In the genomic region with DNA sequence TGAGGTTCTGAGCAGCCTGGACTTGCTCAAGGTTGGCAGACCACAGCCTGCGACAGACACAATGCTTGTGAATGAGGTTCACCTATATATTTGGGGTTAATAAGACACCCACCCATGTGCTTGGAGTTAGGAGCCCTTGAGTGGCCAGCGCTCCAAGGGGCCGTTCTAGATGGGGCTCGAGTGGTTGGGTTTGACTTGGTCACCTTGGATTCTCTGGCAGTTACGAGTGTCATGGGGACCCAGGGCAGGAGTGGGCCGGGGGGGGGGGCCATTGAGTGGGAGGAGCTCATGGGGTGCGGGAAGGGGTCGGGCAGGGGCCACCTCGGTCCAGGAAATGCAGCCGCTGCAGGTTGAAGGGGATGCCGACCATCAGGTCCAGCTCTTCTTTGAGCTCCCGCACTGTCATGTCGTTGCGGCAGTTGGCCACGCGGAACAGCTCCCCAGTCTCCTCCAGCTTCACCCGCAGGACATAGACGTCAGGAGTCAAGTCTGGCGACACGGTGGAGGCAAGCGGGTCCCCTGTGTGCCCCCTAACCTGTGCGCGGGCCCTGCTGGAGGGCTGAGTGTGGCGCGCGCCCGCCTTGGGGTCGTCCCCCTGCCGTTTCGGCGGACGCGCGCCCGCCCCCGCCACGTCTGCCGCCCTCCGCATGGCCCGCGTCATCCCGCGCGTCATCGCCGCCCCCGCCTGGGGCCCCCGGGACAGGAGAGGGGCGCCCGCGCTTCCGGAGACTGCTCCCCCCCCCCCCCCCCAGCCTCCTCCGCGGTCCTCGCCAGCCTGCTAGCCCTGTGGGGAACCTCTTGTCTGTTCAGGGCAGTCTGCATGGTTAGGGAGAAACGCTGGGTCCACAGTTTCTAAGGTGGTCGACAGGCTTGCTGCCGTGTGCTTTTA, we compare ENCODE assay signal across 7 mouse cellular contexts. TPM values are rescaled to one million over a fixed set of nuclear protein-coding genes. Genes with fewer than 3 reads are reported as not detected.
A peak's percentile ranks its signal among the peaks of the same experiment; 100 is the strongest.
DNase-seq lines count a peak whose midpoint lies in the region; TF ChIP-seq lines count a peak whose summit lies in the region.

A gene (minus strand): TSS at position 697 of the 889 bp plus-strand sequence.

- peak; percentile 90 to 92 for DNase-seq in B cell, adult 2 months
- peak; percentile 88 for DNase-seq in CD4-positive helper T cell, adult 2 months (ENCODE audit: low read depth, low spot score)
- no peak for DNase-seq in forebrain, embryonic 10.5 days (ENCODE audit: extremely low spot score, low spot score)
- peak; percentile 67 for DNase-seq in limb, embryonic 10.5 days (ENCODE audit: low spot score)
- peak; percentile 85 to 90 for DNase-seq in thymus, postnatal 10 days (ENCODE audit: low spot score in 2 of 2)
- no peak for DNase-seq in left cerebral cortex, postnatal 4 days

- intact Hi-C loops in left cerebral cortex, postnatal 4 days (cut with DNase I) = no loop called here

- H3ac ChIP-seq in myocyte (ENCODE audit: control insufficient read depth, insufficient read length) = no peak within 1 kb of the TSS

- 12% methylated on average over 47 of the region's 58 CpGs for WGBS in forebrain, embryonic 10.5 days
- 12% methylated on average over 39 of the region's 58 CpGs for WGBS in limb, embryonic 10.5 days

- TF ChIP-seq POLR2A in myocyte (IDR thresholded peaks at IDR 0.05; ENCODE audit: insufficient read length, low read depth) = no peak

- no peaks in the 10 kb centered on the region for H3K9me3 ChIP-seq in forebrain, embryonic 10.5 days
- H3K9me3 ChIP-seq in limb, embryonic 10.5 days (replicated peaks) = no peaks in the 10 kb centered on the region

- no peak within 1 kb of the TSS for H3K4me2 ChIP-seq in myocyte (ENCODE audit: low read depth)

- H3K27ac ChIP-seq in forebrain, embryonic 10.5 days = peak within 1 kb of the TSS; percentile 78
- H3K27ac ChIP-seq in limb, embryonic 10.5 days = peak within 1 kb of the TSS; percentile 78

- no peaks in the 10 kb centered on the region for H3K36me3 ChIP-seq in forebrain, embryonic 10.5 days (replicated peaks)
- no peaks in the 10 kb centered on the region for H3K36me3 ChIP-seq in limb, embryonic 10.5 days
- no peaks in the 10 kb centered on the region for H3K36me3 ChIP-seq in myocyte (ENCODE audit: control insufficient read depth, insufficient read depth)

- no peaks in the 10 kb centered on the region for H3K79me2 ChIP-seq in myocyte (ENCODE audit: control insufficient read depth, insufficient read depth)

- peaks cover 34% of the 10 kb centered on the region for H3K27me3 ChIP-seq in forebrain, embryonic 10.5 days (ENCODE audit: poor library complexity, severe bottlenecking)
- H3K27me3 ChIP-seq in limb, embryonic 10.5 days (ENCODE audit: low read depth, poor library complexity, severe bottlenecking) = peaks cover 38% of the 10 kb centered on the region
- H3K27me3 ChIP-seq in myocyte (ENCODE audit: control insufficient read depth, insufficient read depth, insufficient read length) = peaks cover 29% of the 10 kb centered on the region

- peak within 1 kb of the TSS; percentile 64 for H3K4me3 ChIP-seq in forebrain, embryonic 10.5 days
- peak within 1 kb of the TSS; percentile 60 for H3K4me3 ChIP-seq in limb, embryonic 10.5 days
- no peak within 1 kb of the TSS for H3K4me3 ChIP-seq in myocyte

- peaks cover 13% of the 10 kb centered on the region for H3K4me1 ChIP-seq in forebrain, embryonic 10.5 days
- H3K4me1 ChIP-seq in limb, embryonic 10.5 days = peaks cover 11% of the 10 kb centered on the region

TF ChIP-seq in myocyte, 11 proteins besides CTCF, POLR2A, EP300 and RAD21:
- TF ChIP-seq TCF3 (IDR thresholded peaks at IDR 0.05; ENCODE audit: insufficient read length, low read depth) (no peak), POLR2AphosphoS2 (IDR thresholded peaks at IDR 0.05; ENCODE audit: insufficient read length, low read depth) (peak; percentile 42), TCF12 (IDR thresholded peaks at IDR 0.05; ENCODE audit: insufficient read depth, poor library complexity, severe bottlenecking) (no peak)

RNA-seq across cellular contexts. Expression of the gene that starts here (rescaled TPM):
- not detected in 2 replicates for polyA plus RNA-seq in forebrain, embryonic 10.5 days (2016; fragmentation: Nextera tagmentation; extraction: Ambion mirVana)
- polyA plus RNA-seq in limb, embryonic 10.5 days (2016; fragmentation: Nextera tagmentation; extraction: Ambion mirVana) = not detected in 2 replicates
- polyA plus RNA-seq in myocyte (2012; fragmentation: generic; extraction: Trizol) = not detected
- not detected for total RNA-seq in left cerebral cortex, postnatal 4 days (2021)

Comparison
In these comparisons a context has a peak if more than half of its experiments do, and no peak if none do; other contexts are left out.
1. Peak in DNase-seq, H3K4me3 ChIP-seq and H3K27ac ChIP-seq in limb, embryonic 10.5 days; RNA of the gene not detected or under 1 TPM.
2. DNase-seq: peak in B cell, adult 2 months (2 of 2), CD4-positive helper T cell, adult 2 months (single experiment) and thymus, postnatal 10 days (2 of 2); none in forebrain, embryonic 10.5 days (single experiment) and left cerebral cortex, postnatal 4 days (single experiment).